Mouse (Mus musculus): ENCODE data around the gene Olfr1024. TPM values are rescaled to one million over a fixed set of nuclear protein-coding genes. Genes with fewer than 3 reads are reported as not detected.

Gene Olfr1024
- not detected in 2 replicates for total RNA-seq (2015; ENCODE audit: low replicate concordance)
- total RNA-seq (2017; ENCODE audit: low replicate concordance): not detected in 2 replicates

GRCm38 (mm10) chr2:85904952-85905351, at the start of gene Olfr1024:
TSS of gene Olfr1024 (minus strand) at chr2:85905052.
- no peak for ATAC-seq (replicated peaks; ENCODE audit: low FRiP score, poor library complexity, severe bottlenecking)

- ATAC-seq (replicated peaks; ENCODE audit: low FRiP score, poor library complexity, severe bottlenecking): no peak
These were observed 45.3 kb upstream of the Olfr1024 start, which contains the start of gene Olfr1028 for GRCm38 (mm10) chr2:85950137-85950536. TSS of gene Olfr1028 (plus strand) at chr2:85950437.

GRCm38 (mm10) chr2:85921258-85921657, 16.4 kb upstream of the Olfr1024 start, which contains the start of gene Olfr1026:
TSS of gene Olfr1026 (plus strand) at chr2:85921558.
- ATAC-seq (replicated peaks; ENCODE audit: low FRiP score, poor library complexity, severe bottlenecking): no peak

GRCm38 (mm10) chr2:85914893-85915292, 10.0 kb upstream of the Olfr1024 start, which contains the start of gene Olfr1025-ps1:
TSS of gene Olfr1025-ps1 (plus strand) at chr2:85915193.
- ATAC-seq (replicated peaks; ENCODE audit: low FRiP score, poor library complexity, severe bottlenecking): no peak

GRCm38 (mm10) chr2:85913197-85913596, 8.3 kb upstream of the Olfr1024 start:
- no peak for ATAC-seq (replicated peaks; ENCODE audit: low FRiP score, poor library complexity, severe bottlenecking)

GRCm38 (mm10) chr2:85885340-85885739, 19.5 kb downstream of the Olfr1024 start, which contains the start of gene Olfr1023:
TSS of gene Olfr1023 (plus strand) at chr2:85885640.
- ATAC-seq (replicated peaks; ENCODE audit: low FRiP score, poor library complexity, severe bottlenecking): no peak

GRCm38 (mm10) chr2:85868294-85868693, 36.6 kb downstream of the Olfr1024 start, which contains the start of gene Olfr1022:
TSS of gene Olfr1022 (plus strand) at chr2:85868594.
- no peak for ATAC-seq (replicated peaks; ENCODE audit: low FRiP score, poor library complexity, severe bottlenecking)

Other genes with a start within 250 kb of the Olfr1024 start
- gene Olfr154, start 240.6 kb downstream of the Olfr1024 start, total RNA-seq (2015; ENCODE audit: low replicate concordance): not detected in 2 replicates
- not detected in 2 replicates for gene Olfr154, start 240.6 kb downstream of the Olfr1024 start, total RNA-seq (2017; ENCODE audit: low replicate concordance)
- gene Olfr1006, start 226.3 kb downstream of the Olfr1024 start, total RNA-seq (2015; ENCODE audit: low replicate concordance): not detected in 2 replicates
- gene Olfr1006, start 226.3 kb downstream of the Olfr1024 start, total RNA-seq (2017; ENCODE audit: low replicate concordance): not detected in 2 replicates
- gene Olfr1008, start 215.6 kb downstream of the Olfr1024 start, total RNA-seq (2015; ENCODE audit: low replicate concordance): not detected in 2 replicates
- gene Olfr1008, start 215.6 kb downstream of the Olfr1024 start, total RNA-seq (2017; ENCODE audit: low replicate concordance): not detected in 2 replicates
- gene Olfr1009, start 189.6 kb downstream of the Olfr1024 start, total RNA-seq (2015; ENCODE audit: low replicate concordance): not detected in 2 replicates
- gene Olfr1009, start 189.6 kb downstream of the Olfr1024 start, total RNA-seq (2017; ENCODE audit: low replicate concordance): not detected in 2 replicates
- not detected in 2 replicates for gene Olfr1012, start 142.3 kb downstream of the Olfr1024 start, total RNA-seq (2015; ENCODE audit: low replicate concordance)
- not detected in 2 replicates for gene Olfr1012, start 142.3 kb downstream of the Olfr1024 start, total RNA-seq (2017; ENCODE audit: low replicate concordance)
- gene Olfr1013, start 138.0 kb downstream of the Olfr1024 start, total RNA-seq (2015; ENCODE audit: low replicate concordance): not detected in 2 replicates
- not detected in 2 replicates for gene Olfr1013, start 138.0 kb downstream of the Olfr1024 start, total RNA-seq (2017; ENCODE audit: low replicate concordance)
- gene Olfr1014, start 132.3 kb downstream of the Olfr1024 start, total RNA-seq (2015; ENCODE audit: low replicate concordance): not detected in 2 replicates
- gene Olfr1014, start 132.3 kb downstream of the Olfr1024 start, total RNA-seq (2017; ENCODE audit: low replicate concordance): not detected in 2 replicates
- gene Olfr1015, start 123.0 kb downstream of the Olfr1024 start, total RNA-seq (2015; ENCODE audit: low replicate concordance): not detected in 2 replicates
- gene Olfr1015, start 123.0 kb downstream of the Olfr1024 start, total RNA-seq (2017; ENCODE audit: low replicate concordance): 1.1 TPM in 1 of 2 replicates, not detected in the other
- gene Olfr1016, start 102.5 kb downstream of the Olfr1024 start, total RNA-seq (2015; ENCODE audit: low replicate concordance): not detected in 2 replicates
- 1.4 TPM in 1 of 2 replicates, not detected in the other for gene Olfr1016, start 102.5 kb downstream of the Olfr1024 start, total RNA-seq (2017; ENCODE audit: low replicate concordance)
- gene Olfr1018, start 86.6 kb downstream of the Olfr1024 start, total RNA-seq (2015; ENCODE audit: low replicate concordance): not detected in 2 replicates
- not detected in 2 replicates for gene Olfr1018, start 86.6 kb downstream of the Olfr1024 start, total RNA-seq (2017; ENCODE audit: low replicate concordance)
- gene Olfr1019, start 59.6 kb downstream of the Olfr1024 start, total RNA-seq (2015; ENCODE audit: low replicate concordance): not detected in 2 replicates
- gene Olfr1019, start 59.6 kb downstream of the Olfr1024 start, total RNA-seq (2017; ENCODE audit: low replicate concordance): not detected in 2 replicates
- gene Olfr1020, start 58.0 kb downstream of the Olfr1024 start, total RNA-seq (2015; ENCODE audit: low replicate concordance): not detected in 2 replicates
- not detected in 2 replicates for gene Olfr1020, start 58.0 kb downstream of the Olfr1024 start, total RNA-seq (2017; ENCODE audit: low replicate concordance)
- not detected in 2 replicates for gene Olfr1022, start 36.5 kb downstream of the Olfr1024 start, total RNA-seq (2015; ENCODE audit: low replicate concordance)
- not detected in 2 replicates for gene Olfr1022, start 36.5 kb downstream of the Olfr1024 start, total RNA-seq (2017; ENCODE audit: low replicate concordance)
- gene Olfr1023, start 19.4 kb downstream of the Olfr1024 start, total RNA-seq (2015; ENCODE audit: low replicate concordance): not detected in 2 replicates
- not detected in 2 replicates for gene Olfr1023, start 19.4 kb downstream of the Olfr1024 start, total RNA-seq (2017; ENCODE audit: low replicate concordance)
- gene Olfr1025-ps1, start 10.1 kb upstream of the Olfr1024 start, total RNA-seq (2015; ENCODE audit: low replicate concordance): not detected in 2 replicates
- gene Olfr1025-ps1, start 10.1 kb upstream of the Olfr1024 start, total RNA-seq (2017; ENCODE audit: low replicate concordance): not detected in 2 replicates
- gene Olfr1026, start 16.5 kb upstream of the Olfr1024 start, total RNA-seq (2015; ENCODE audit: low replicate concordance): not detected in 2 replicates
- gene Olfr1026, start 16.5 kb upstream of the Olfr1024 start, total RNA-seq (2017; ENCODE audit: low replicate concordance): not detected in 2 replicates
- not detected in 2 replicates for gene Olfr1028, start 45.4 kb upstream of the Olfr1024 start, total RNA-seq (2015; ENCODE audit: low replicate concordance)
- gene Olfr1028, start 45.4 kb upstream of the Olfr1024 start, total RNA-seq (2017; ENCODE audit: low replicate concordance): 0.42 TPM in 1 of 2 replicates, not detected in the other
- not detected in 2 replicates for gene Olfr1029, start 68.8 kb upstream of the Olfr1024 start, total RNA-seq (2015; ENCODE audit: low replicate concordance)
- not detected in 2 replicates for gene Olfr1029, start 68.8 kb upstream of the Olfr1024 start, total RNA-seq (2017; ENCODE audit: low replicate concordance)
- not detected in 2 replicates for gene Olfr1030, start 74.2 kb upstream of the Olfr1024 start, total RNA-seq (2015; ENCODE audit: low replicate concordance)
- not detected in 2 replicates for gene Olfr1030, start 74.2 kb upstream of the Olfr1024 start, total RNA-seq (2017; ENCODE audit: low replicate concordance)
- gene Olfr1031, start 85.3 kb upstream of the Olfr1024 start, total RNA-seq (2015; ENCODE audit: low replicate concordance): not detected in 2 replicates
- gene Olfr1031, start 85.3 kb upstream of the Olfr1024 start, total RNA-seq (2017; ENCODE audit: low replicate concordance): not detected in 2 replicates
- not detected in 2 replicates for gene Olfr1032, start 100.5 kb upstream of the Olfr1024 start, total RNA-seq (2015; ENCODE audit: low replicate concordance)
- not detected in 2 replicates for gene Olfr1032, start 100.5 kb upstream of the Olfr1024 start, total RNA-seq (2017; ENCODE audit: low replicate concordance)
- not detected in 2 replicates for gene Olfr1033, start 115.6 kb upstream of the Olfr1024 start, total RNA-seq (2015; ENCODE audit: low replicate concordance)
- gene Olfr1033, start 115.6 kb upstream of the Olfr1024 start, total RNA-seq (2017; ENCODE audit: low replicate concordance): not detected in 2 replicates
- not detected in 2 replicates for gene Olfr1034, start 140.8 kb upstream of the Olfr1024 start, total RNA-seq (2015; ENCODE audit: low replicate concordance)
- gene Olfr1034, start 140.8 kb upstream of the Olfr1024 start, total RNA-seq (2017; ENCODE audit: low replicate concordance): not detected in 2 replicates
- not detected in 2 replicates for gene Olfr1036, start 168.9 kb upstream of the Olfr1024 start, total RNA-seq (2015; ENCODE audit: low replicate concordance)
- not detected in 2 replicates for gene Olfr1036, start 168.9 kb upstream of the Olfr1024 start, total RNA-seq (2017; ENCODE audit: low replicate concordance)
- gene Olfr1037, start 182.3 kb upstream of the Olfr1024 start, total RNA-seq (2015; ENCODE audit: low replicate concordance): not detected in 2 replicates
- not detected in 2 replicates for gene Olfr1037, start 182.3 kb upstream of the Olfr1024 start, total RNA-seq (2017; ENCODE audit: low replicate concordance)
- gene Olfr1039, start 230.9 kb upstream of the Olfr1024 start, total RNA-seq (2015; ENCODE audit: low replicate concordance): not detected in 2 replicates
- gene Olfr1039, start 230.9 kb upstream of the Olfr1024 start, total RNA-seq (2017; ENCODE audit: low replicate concordance): not detected in 2 replicates
- gene Olfr1040, start 241.7 kb upstream of the Olfr1024 start, total RNA-seq (2015; ENCODE audit: low replicate concordance): not detected in 2 replicates
- gene Olfr1040, start 241.7 kb upstream of the Olfr1024 start, total RNA-seq (2017; ENCODE audit: low replicate concordance): 2.2 TPM in 1 of 2 replicates, not detected in the other